Mouse (Mus musculus) erythroblast, adult 5-6 weeks (primary cell): ENCODE data around the gene Ptgs1. TPM values are rescaled to one million over a fixed set of nuclear protein-coding genes. Genes with fewer than 3 reads are reported as not detected.
A peak's percentile ranks its signal among the peaks of the same experiment; 100 is the strongest.
"Not testable (repeated sequence)": the region's sequence is repeated elsewhere in the genome, so short reads cannot be mapped to it uniquely, and the experiment has no call there.

ENCODE experiments used
- ATAC-seq: replicated peaks from 2 replicates; pipeline ENCODE4 v1.8.0; 2016; ENCODE audit warnings: moderate number of reproducible peaks, mild to moderate bottlenecking, moderate TSS enrichment, inconsistent platforms; ENCODE audit not compliant: poor library complexity, low FRiP score, severe bottlenecking
- total RNA-seq, 2 experiments: library from RNA; stranded (forward) in 1 of 2; stranded (reverse) in 1 of 2; fragments of 150-400 nt in 1 of 2; fragments of 200-764, 138-1000 nt in 1 of 2; gene quantifications; 2 replicates each; pipeline versions ENCODE4 v1.2.3 to v1.2.4; 2015 to 2017; ENCODE audit warnings: low replicate concordance in 2 of 2

The Ptgs1 gene
- total RNA-seq (2015; ENCODE audit: low replicate concordance) = 15.0 and 19.6 TPM in 2 replicates
- 12.1 and 13.6 TPM in 2 replicates for total RNA-seq (2017; ENCODE audit: low replicate concordance)

- no peak for ATAC-seq
Observed at GRCm38 (mm10) chr2:36230366-36230765, at the start of gene Ptgs1. TSS of gene Ptgs1 (plus strand) at chr2:36230426.

- not testable (repeated sequence) for ATAC-seq
Observed at GRCm38 (mm10) chr2:36181587-36182368, 48.4 kb upstream of the Ptgs1 start.

DNA sequence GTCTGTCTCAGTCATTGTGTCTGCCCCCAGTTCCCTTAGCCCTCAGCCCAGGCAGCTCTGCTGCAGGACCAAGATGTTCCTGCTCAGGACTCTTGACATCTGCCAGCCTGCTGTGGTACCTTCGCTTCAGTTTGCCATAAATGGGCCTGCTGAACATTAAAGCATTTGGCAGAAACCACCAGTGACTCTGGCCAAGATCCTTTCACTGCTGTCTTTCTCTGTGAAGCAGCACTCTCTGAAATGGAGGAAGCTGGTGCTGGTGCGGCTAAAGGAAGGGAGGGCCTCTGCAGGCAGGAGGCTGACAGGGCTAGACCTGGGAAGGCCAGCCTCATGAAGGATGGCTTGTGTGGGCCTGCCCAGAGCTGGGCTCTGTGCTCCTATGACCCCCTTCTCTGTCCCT is 46.9 kb upstream of the Ptgs1 start:
- ATAC-seq = no peak

- ATAC-seq = no peak
Observed at GRCm38 (mm10) chr2:36184192-36184591, 46.0 kb upstream of the Ptgs1 start.

- ATAC-seq = no peak
Observed at GRCm38 (mm10) chr2:36184876-36185275, 45.4 kb upstream of the Ptgs1 start.

GRCm38 (mm10) chr2:36189200-36189599 is 41.0 kb upstream of the Ptgs1 start:
- not testable (repeated sequence) for ATAC-seq

GRCm38 (mm10) chr2:36191098-36191941 is 38.9 kb upstream of the Ptgs1 start:
- no peak for ATAC-seq

DNA sequence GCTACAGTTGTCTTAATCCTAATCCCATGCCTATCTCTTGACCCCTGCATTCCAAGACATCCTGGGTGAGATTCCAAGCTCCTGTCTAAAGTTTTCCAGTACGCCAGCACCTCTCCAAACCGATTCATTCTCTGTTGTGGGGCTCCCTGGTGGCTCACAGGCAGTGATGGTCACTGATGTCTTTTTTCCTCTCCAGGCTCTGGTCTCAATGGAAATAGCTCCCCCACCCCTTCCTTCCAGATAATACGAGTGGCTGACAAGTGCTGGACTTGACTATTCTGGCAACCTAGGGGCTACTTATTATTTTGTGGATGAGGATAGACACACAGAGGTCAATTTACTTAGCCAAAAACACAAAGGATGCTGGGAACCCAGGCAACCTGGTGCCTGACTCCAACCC is 33.2 kb upstream of the Ptgs1 start:
- ATAC-seq = no peak

DNA sequence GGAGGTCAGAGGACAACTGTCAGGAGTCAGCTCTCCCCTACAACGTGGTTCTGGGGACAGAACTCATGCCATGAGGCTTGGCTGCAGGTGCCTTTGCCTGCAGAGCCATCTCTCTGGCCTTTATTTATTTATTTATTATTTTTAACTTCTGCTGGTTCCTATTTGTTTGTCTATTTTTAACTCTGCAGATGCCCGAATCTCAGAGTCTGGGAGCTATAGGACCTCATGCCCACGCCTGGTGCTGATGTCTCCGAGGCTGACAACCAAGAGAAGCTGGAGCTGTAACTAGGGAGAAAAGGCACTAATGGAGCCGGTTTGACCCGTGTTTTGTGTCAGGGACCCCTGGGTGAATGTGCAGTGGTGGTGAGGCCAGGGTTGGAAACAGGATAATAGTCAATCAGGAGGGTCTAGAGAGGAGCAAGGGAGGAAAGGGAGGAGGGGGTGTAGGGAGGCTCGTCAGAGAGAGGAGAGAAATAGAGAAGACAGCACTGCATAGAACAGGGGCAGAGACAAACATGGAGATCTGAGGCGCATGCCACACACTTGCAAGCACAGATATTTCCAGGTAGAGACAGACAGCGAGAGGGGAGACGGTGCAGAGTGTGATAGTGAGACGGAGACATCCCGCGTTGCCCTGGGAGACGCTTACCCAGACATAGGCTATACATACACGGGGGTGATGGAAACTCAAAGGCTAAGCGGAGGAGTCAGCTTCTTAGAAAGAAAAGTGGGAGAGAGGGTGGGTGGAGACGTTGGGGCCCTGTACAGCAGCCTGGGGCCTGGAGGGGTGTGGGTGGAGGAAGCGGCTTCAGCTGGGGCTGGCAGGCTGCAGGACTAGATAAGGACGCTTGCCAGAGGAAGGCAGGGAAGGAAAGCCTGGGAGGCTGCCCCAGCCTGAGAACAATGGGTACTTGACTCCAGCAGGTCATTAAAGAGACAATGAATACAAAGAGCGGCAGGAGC is 32.0 kb upstream of the Ptgs1 start:
- peak; percentile 97 for ATAC-seq

DNA sequence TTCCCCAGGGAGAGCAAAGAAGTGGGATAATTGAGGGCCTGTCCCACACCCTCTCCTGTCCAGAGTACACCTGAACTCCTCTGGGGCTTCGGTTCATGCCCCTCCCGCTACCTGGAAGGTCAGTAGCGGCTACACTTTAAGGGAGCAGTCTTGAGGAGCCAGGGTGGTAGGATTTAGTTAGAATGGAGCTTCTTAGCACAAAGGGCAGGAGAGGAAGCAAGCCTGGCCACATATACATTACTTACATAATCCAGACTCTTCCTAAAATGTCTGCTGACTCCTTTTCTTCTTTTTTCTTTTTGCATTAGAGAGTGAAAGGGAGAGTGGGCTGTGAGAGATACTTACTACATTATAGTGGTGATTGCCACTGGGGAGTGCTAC is 31.4 kb upstream of the Ptgs1 start:
- peak; percentile 56 for ATAC-seq

GRCm38 (mm10) chr2:36200813-36201212 is 29.4 kb upstream of the Ptgs1 start:
- no peak for ATAC-seq

- no peak for ATAC-seq
Observed at GRCm38 (mm10) chr2:36201756-36202610, 28.2 kb upstream of the Ptgs1 start.

GRCm38 (mm10) chr2:36202611-36202880 is 27.7 kb upstream of the Ptgs1 start:
- ATAC-seq = no peak

- ATAC-seq = no peak
Observed at GRCm38 (mm10) chr2:36203011-36203825, 27.0 kb upstream of the Ptgs1 start.

DNA sequence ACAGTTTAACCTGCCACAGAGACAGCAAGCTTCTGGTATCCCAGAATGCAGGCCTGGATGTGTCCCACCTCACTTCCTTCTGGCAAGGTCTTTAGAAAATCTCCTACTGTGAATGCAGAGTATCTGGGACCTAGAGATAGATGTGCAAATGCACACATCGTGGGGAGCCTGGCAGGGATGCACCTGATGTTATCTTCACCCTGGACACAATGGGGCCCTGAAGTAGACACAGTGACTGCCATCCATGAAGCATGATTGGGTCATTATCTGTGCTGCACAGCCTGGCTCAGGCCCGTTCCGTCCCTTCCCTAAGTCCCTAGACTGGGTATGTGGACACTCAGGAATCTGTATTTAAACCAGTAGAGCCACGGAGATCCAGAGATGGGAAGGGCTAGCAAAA is 25.6 kb upstream of the Ptgs1 start:
- ATAC-seq = no peak

DNA sequence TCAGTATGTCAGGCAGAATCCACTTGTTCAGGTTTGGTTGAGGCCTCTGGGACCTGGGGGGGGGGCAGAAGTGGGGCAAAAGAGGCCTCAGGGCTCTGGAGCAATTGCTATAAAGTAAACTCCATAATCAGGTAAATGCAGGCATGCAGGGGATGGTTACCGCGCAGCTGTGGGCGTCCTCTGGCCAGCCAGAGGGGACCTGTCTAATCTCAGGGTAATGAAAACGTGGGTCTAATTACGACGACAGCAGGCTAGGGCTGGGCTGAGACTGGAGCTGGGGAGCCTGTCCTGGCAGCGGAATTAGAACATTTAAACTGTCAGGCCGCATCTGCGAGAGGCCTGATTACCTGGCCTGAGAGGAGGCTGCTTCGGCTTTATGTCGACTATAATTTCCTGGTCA is 23.2 kb upstream of the Ptgs1 start:
- no peak for ATAC-seq

DNA sequence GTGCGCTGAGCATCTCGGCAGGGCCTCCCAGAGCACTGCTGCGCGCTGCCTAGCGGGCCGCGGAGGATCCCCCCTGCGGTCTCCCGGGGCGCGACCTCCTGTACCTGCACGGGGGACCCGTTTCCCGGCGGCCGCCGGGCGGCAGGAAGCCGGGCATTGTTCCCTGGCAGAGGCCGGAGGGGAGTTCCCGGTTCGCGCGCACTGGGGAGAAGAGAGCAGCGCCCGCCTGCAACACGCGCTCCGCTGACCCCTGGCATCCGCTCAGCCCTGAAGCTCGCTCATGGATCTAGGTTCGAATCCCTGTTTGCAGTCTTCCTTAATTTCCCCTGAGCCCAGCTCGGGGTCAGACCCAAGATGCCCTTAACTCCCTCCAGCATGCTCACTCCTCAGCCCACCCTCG is 19.4 kb upstream of the Ptgs1 start:
- ATAC-seq = no peak

- no peak for ATAC-seq
Observed at GRCm38 (mm10) chr2:36211785-36212184, 18.4 kb upstream of the Ptgs1 start.
